Mouse (Mus musculus) embryonic fibroblast, embryonic 13.5 days (primary cell): Measurements from ENCODE around the gene Smok2a. TPM values are rescaled to one million over a fixed set of nuclear protein-coding genes. Genes with fewer than 3 reads are reported as not detected.
"Not testable (repeated sequence)": the region's sequence is repeated elsewhere in the genome, so short reads cannot be mapped to it uniquely, and the experiment has no call there.

Source experiments
- H3K27ac ChIP-seq: 2 replicates; pipeline ENCODE4 v1.5.1; 2012; ENCODE audit warnings: low read length, control low read depth, inconsistent platforms; ENCODE audit not compliant: insufficient read depth
- H3K4me1 ChIP-seq: 2 replicates; pipeline ENCODE4 v1.6.1; 2011; ENCODE audit warnings: low read length; ENCODE audit not compliant: control insufficient read depth, insufficient read depth
- H3K4me3 ChIP-seq: 2 replicates; pipeline ENCODE4 v1.5.1; 2011; ENCODE audit warnings: mild to moderate bottlenecking, control low read depth, low read length; ENCODE audit not compliant: insufficient read depth
- CTCF ChIP-seq: IDR thresholded peaks from 2 replicates; pipeline ENCODE4 v1.5.1; 2011; ENCODE audit warnings: mild to moderate bottlenecking, control low read depth, low read length, moderate library complexity, borderline replicate concordance; ENCODE audit not compliant: insufficient read depth
- POLR2A ChIP-seq: IDR thresholded peaks from 2 replicates; pipeline ENCODE4 v1.6.1; 2011; ENCODE audit warnings: low read depth, mild to moderate bottlenecking, control low read depth, low read length, moderate library complexity
- polyA plus RNA-seq: library from polyadenylated mRNA; stranded (reverse); fragments of >200 nt; gene quantifications from 2 replicates; pipeline ENCODE4 v1.2.4, GENCODE M21; 2011; ENCODE audit warnings: low read depth; ENCODE audit not compliant: missing spikeins, insufficient read length

The Smok2a gene
- not detected in 2 replicates for polyA plus RNA-seq

GRCm38 (mm10) chr17:13220888-13221287, at the start of gene Smok2a:
TSS of gene Smok2a (plus strand) at chr17:13221188.
- TF ChIP-seq POLR2A = no peak
- no peak for TF ChIP-seq CTCF
- Histone ChIP-seq H3K4me3 (no peak within 1 kb of the TSS), H3K4me1 (no peaks in the 10 kb centered on the region), H3K27ac (no peak within 1 kb of the TSS)

- H3K4me3 ChIP-seq, H3K4me1 ChIP-seq, H3K27ac ChIP-seq: not testable (repeated sequence)
These were observed 47.4 kb upstream of the Smok2a start for GRCm38 (mm10) chr17:13173578-13173977.

- not testable (repeated sequence) for H3K27ac ChIP-seq, H3K4me1 ChIP-seq, H3K4me3 ChIP-seq
These were observed 47.0 kb upstream of the Smok2a start for GRCm38 (mm10) chr17:13174029-13174428.

DNA sequence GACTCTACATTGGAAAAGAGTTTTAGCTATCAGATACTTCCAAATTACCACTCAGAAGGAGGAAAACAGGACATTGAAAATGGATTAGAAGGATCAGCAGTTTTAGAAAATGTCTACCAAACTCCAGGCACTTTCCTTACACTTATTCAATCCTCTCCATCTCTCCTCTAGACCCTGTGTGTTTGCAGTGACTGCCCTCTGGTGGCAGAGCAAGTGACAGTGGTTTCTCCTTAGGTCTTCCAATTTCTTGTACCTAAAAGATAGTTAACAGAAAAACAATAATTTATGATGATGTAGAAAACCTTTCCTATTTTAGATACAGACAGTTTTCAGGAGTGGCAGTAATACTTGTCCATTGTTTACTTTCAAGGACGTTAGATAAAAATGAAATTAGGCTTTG, 45.4 kb upstream of the Smok2a start:
- H3K4me3 ChIP-seq, H3K4me1 ChIP-seq, H3K27ac ChIP-seq: not testable (repeated sequence)

DNA sequence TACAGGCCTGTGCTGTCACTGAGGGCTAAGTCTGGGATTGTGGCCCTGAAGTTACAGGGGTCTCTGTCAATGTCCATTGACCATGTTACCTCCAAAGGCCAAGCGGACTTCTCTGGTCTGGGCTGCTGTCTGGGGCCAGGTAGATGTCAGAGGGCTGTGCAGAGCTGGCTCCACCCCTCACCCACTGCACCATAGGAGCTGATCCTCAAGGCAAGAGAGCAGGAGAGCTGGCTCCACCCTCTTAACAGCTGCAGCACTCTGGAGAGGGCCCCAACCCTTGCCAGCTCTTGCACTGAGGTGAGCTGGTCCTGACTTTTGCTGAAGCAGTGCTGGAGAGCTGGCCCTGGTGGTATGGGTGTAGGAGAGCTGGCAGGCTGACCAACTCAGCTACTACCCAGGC, 43.2 kb upstream of the Smok2a start:
- not testable (repeated sequence) for H3K27ac ChIP-seq, H3K4me1 ChIP-seq, H3K4me3 ChIP-seq

- not testable (repeated sequence) for H3K4me1 ChIP-seq, H3K27ac ChIP-seq, H3K4me3 ChIP-seq
These were observed 42.0 kb upstream of the Smok2a start for GRCm38 (mm10) chr17:13179021-13179420.

DNA sequence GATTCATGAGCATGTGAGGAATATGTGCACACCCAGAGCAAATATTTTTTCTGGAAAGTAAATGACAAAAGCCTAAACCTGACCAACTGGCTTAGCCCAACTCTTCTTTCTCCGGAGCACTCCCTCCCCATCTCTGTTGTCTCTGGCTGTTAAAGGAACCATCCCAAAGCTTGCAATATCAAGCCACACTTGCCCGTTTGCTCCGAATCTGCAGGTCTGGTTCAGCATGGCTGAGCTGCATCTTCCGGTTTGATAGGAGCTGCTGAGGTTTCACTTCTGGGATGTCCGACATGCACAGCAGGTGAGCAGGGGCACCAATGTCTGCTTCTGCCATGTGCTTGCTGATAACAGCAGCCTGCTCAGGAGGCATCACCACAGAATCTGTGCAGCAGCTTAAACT, 40.5 kb upstream of the Smok2a start:
- H3K27ac ChIP-seq, H3K4me1 ChIP-seq, H3K4me3 ChIP-seq: not testable (repeated sequence)

GRCm38 (mm10) chr17:13182712-13183111, 38.3 kb upstream of the Smok2a start:
- not testable (repeated sequence) for H3K4me3 ChIP-seq, H3K4me1 ChIP-seq, H3K27ac ChIP-seq

DNA sequence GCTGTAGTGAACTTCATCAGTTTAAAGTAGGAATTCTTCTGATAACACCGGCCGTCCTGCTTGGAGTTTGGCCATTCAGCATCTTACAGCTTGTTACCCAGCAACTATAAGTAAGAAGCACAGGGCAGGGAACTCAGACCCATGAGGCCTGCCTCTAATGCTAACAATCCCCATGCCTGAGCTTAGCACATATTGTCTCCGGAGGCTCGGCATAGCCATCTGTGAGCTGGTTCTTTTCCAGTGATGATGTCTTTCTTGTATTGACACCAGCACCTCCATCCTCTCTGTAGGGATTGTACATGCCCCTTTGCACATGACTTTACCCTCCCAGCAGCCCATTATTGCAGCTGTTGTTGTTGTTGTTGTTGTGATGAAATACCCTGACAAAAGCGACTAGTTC, 36.5 kb upstream of the Smok2a start:
- not testable (repeated sequence) for H3K4me1 ChIP-seq, H3K4me3 ChIP-seq

GRCm38 (mm10) chr17:13186541-13186940, 34.4 kb upstream of the Smok2a start:
- H3K4me1 ChIP-seq, H3K27ac ChIP-seq, H3K4me3 ChIP-seq: not testable (repeated sequence)

More for the DNA sequence above, 36.5 kb upstream of the Smok2a start:
- H3K27ac ChIP-seq = not testable (repeated sequence)

DNA sequence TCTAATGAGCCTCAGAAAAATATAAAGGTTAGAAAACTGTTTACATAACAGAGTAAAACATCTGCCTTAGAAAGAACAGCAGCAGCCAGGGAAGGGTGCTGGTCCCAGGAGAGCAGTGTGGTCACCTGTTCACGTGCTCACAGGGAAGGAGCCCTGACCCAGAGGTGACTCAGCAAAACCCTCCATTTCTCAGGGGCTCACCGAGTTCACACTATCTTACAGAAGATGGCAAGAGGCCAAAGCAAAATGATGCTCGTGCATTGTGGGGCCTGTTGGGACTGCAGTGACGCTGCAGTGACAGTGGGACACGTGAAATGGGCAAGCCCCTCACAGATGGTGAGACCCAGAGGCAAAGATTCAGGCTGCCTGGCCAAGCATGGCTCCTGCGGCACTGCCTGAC, 33.4 kb upstream of the Smok2a start:
- not testable (repeated sequence) for H3K27ac ChIP-seq, H3K4me1 ChIP-seq, H3K4me3 ChIP-seq

DNA sequence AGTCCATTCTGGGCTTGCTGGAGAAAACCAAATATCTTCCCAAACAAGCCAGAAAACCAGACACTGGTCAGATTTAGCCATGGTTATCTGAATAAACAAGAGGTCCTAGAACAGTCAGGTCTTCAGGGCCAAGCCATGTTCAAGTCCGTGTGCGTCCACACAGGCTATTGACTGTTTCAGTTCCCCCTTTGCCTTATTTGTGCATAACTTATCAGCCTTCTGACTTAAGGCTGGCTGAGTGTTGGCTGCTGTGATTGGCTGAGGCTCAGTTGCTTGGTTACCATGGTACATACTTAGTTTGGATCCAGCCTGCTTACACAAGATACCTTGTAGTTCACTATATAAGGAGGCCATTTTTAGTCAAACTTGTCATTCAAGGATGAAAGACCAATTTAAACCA, 32.1 kb upstream of the Smok2a start:
- H3K4me3 ChIP-seq, H3K4me1 ChIP-seq, H3K27ac ChIP-seq: not testable (repeated sequence)

DNA sequence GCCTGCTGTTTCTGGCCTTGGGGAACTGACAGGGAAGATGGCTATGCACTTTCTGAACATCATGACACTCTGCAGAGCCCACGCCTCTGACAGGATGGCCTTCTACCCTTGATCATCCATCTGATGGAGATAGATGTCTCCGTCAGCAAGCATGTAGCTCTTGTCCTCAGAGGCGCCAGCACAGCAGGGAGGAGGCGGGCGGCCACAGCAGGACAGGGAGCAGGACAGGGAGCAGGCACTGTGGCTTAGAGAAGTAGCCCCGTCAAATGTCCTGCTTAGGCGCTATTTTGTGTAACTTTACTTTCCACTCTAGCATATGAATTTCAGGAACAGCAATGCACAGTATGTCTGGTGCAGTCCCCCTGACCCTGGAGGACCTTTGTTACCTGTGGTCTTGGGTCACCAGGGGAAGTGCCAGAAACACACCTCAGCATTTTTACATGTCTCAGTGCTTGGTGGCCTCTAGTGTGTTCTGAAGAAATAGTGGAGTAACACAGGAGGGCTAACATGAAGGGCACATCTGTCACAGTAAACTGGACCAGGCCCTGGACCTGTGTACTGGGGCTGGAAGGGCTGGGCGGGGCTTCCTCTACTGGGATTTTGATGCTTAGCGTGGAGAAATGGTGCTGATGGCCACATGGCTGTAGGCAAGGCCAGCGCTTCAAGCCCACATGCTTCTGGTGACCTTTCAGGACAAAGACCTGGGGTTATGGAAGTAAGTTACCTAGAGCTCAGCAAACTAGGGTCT, 30.0 kb upstream of the Smok2a start:
- H3K27ac ChIP-seq, H3K4me3 ChIP-seq, H3K4me1 ChIP-seq: not testable (repeated sequence)

DNA sequence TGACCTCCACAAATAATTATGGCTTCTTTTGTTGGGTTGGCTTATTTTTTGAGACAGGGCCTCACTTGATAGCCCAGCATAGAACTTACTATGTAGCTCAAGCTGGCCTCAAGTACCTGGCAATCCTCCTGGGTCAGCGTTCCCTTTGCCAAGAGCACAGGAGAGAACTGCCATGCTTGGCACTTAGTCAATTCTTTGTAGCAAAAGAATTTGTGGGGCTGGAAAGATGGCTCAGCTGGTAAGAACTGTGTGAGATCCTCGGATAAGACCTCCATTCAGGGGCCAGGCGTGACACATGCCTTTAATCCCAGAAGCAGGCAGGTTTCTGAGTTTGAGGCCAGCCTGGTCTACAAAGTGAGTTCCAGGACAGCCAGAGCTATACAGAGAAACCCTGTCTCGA, 24.5 kb upstream of the Smok2a start:
- H3K4me1 ChIP-seq, H3K27ac ChIP-seq, H3K4me3 ChIP-seq: not testable (repeated sequence)

- not testable (repeated sequence) for H3K27ac ChIP-seq, H3K4me3 ChIP-seq, H3K4me1 ChIP-seq
These were observed 22.2 kb upstream of the Smok2a start for GRCm38 (mm10) chr17:13198812-13199211.

GRCm38 (mm10) chr17:13199880-13200409, 21.0 kb upstream of the Smok2a start:
- H3K4me3 ChIP-seq, H3K27ac ChIP-seq, H3K4me1 ChIP-seq: not testable (repeated sequence)
